Mouse (Mus musculus) hindbrain, embryonic 13.5 days (tissue): ENCODE measurements around the gene Tut4. TPM values are rescaled to one million over a fixed set of nuclear protein-coding genes. Genes with fewer than 3 reads are reported as not detected.

Experiments
- ATAC-seq: fragments of 200-750 bp; cut with Nextera tagmentation; 2 replicates; pipeline ENCODE4 v1.8.0; 2017; ENCODE audit warnings: moderate TSS enrichment; ENCODE audit not compliant: low FRiP score
- H3K27ac ChIP-seq: fragments of 300-500 bp; sonication (generic); 2 replicates; pipeline ENCODE4 v1.5.1; 2015; ENCODE audit warnings: inconsistent platforms, mild to moderate bottlenecking, moderate library complexity
- H3K27me3 ChIP-seq: fragments of 300-500 bp; sonication (generic); 2 replicates; pipeline ENCODE4 v1.6.1; 2015; ENCODE audit warnings: mild to moderate bottlenecking, inconsistent platforms
- H3K36me3 ChIP-seq: fragments of 300-500 bp; sonication (generic); 2 replicates; pipeline ENCODE4 v1.6.1; 2015; ENCODE audit warnings: mild to moderate bottlenecking, inconsistent platforms
- H3K4me1 ChIP-seq: fragments of 300-500 bp; sonication (generic); replicated peaks from 2 replicates; pipeline ENCODE4 v1.6.1; 2015; ENCODE audit warnings: inconsistent platforms
- H3K4me2 ChIP-seq: fragments of 300-500 bp; sonication (generic); 2 replicates; pipeline ENCODE4 v1.6.1; 2015; ENCODE audit warnings: inconsistent platforms, mild to moderate bottlenecking, moderate library complexity
- H3K4me3 ChIP-seq: fragments of 300-500 bp; sonication (generic); 2 replicates; pipeline ENCODE4 v1.5.1; 2015; ENCODE audit warnings: mild to moderate bottlenecking, inconsistent platforms
- H3K9ac ChIP-seq: fragments of 300-500 bp; sonication (generic); 2 replicates; pipeline ENCODE4 v1.6.1; 2015; ENCODE audit warnings: mild to moderate bottlenecking, inconsistent platforms
- H3K9me3 ChIP-seq: fragments of 300-500 bp; sonication (generic); 2 replicates; pipeline ENCODE4 v1.6.1; 2016; ENCODE audit warnings: inconsistent platforms
- WGBS: fragments of 180-500 bp; shearing (Covaris S2); methylation state at CpG from one replicate; pipeline ENCODE4 v1.1.7; 2015; 5-methylcytosine and 5-hydroxymethylcytosine counted together
- polyA plus RNA-seq: library from polyadenylated mRNA; unstranded; fragments of >200 nt; fragmentation: Nextera tagmentation; extraction: Ambion mirVana; gene quantifications from 2 replicates; pipeline ENCODE4 v1.2.1, GENCODE M21; 2015

The Tut4 gene
- polyA plus RNA-seq, 1 experiment from 2014 or later: 81.8 TPM

GRCm38 (mm10) chr4:108572644-108573043, 113.4 kb downstream of the Tut4 start:
- no peak overlapping the region for H3K9ac ChIP-seq
- peaks cover 64% of the 10 kb centered on the region for H3K36me3 ChIP-seq
- no peak overlapping the region for H3K4me3 ChIP-seq
- no peaks in the 10 kb centered on the region for H3K27me3 ChIP-seq
- no peak for ATAC-seq
- no peak overlapping the region for H3K27ac ChIP-seq
- no peaks in the 10 kb centered on the region for H3K9me3 ChIP-seq
- WGBS: 97% methylated on average over 3 of the region's 3 CpGs
- H3K4me2 ChIP-seq: no peak overlapping the region
- H3K4me1 ChIP-seq: peaks cover 6% of the 10 kb centered on the region

- ATAC-seq: peak; percentile 98
- peak within 1 kb of the TSS; percentile 82 for H3K27ac ChIP-seq
- WGBS: under 1% methylated on average over 64 of the region's 64 CpGs
- no peaks in the 10 kb centered on the region for H3K9me3 ChIP-seq
- peak within 1 kb of the TSS; percentile 81 for H3K4me3 ChIP-seq
- peaks cover 18% of the 10 kb centered on the region for H3K36me3 ChIP-seq
- peak within 1 kb of the TSS; percentile 86 for H3K4me2 ChIP-seq
- H3K9ac ChIP-seq: peak within 1 kb of the TSS; percentile 82
- H3K4me1 ChIP-seq: peaks cover 24% of the 10 kb centered on the region
- H3K27me3 ChIP-seq: no peaks in the 10 kb centered on the region
These were observed 119.9 kb downstream of the Tut4 start, which contains the start of the genes Prpf38a and Orc1 for GRCm38 (mm10) chr4:108578840-108579742. TSS of gene Prpf38a (minus strand) at chr4:108579336. TSS of gene Orc1 (plus strand) at chr4:108579423.

GRCm38 (mm10) chr4:108579743-108580411, 120.7 kb downstream of the Tut4 start:
- Histone ChIP-seq H3K27ac (no peak overlapping the region), H3K9ac (peak overlapping the region; percentile 72), H3K36me3 (peaks cover 13% of the 10 kb centered on the region), H3K27me3 (no peaks in the 10 kb centered on the region), H3K4me1 (peaks cover 24% of the 10 kb centered on the region), H3K9me3 (no peaks in the 10 kb centered on the region), H3K4me2 (peak overlapping the region; percentile 86), H3K4me3 (peak overlapping the region; percentile 81)
- ATAC-seq: no peak; the same call in 1 of the 2 replicates
- under 1% methylated on average over 16 of the region's 16 CpGs for WGBS

GRCm38 (mm10) chr4:108593376-108593775, 134.2 kb downstream of the Tut4 start:
- 95% methylated on average over 2 of the region's 2 CpGs for WGBS
- H3K4me1 ChIP-seq: no peaks in the 10 kb centered on the region
- ATAC-seq: no peak

GRCm38 (mm10) chr4:108595785-108596184, 136.6 kb downstream of the Tut4 start:
- Histone ChIP-seq H3K9me3 (no peaks in the 10 kb centered on the region), H3K27ac (no peak overlapping the region), H3K27me3 (no peaks in the 10 kb centered on the region), H3K4me3 (no peak overlapping the region), H3K4me2 (no peak overlapping the region), H3K9ac (no peak overlapping the region), H3K4me1 (no peaks in the 10 kb centered on the region), H3K36me3 (no peaks in the 10 kb centered on the region)
- no peak for ATAC-seq
- WGBS: 95% methylated on average over 1 of the region's 1 CpGs

More at GRCm38 (mm10) chr4:108593376-108593775, 134.2 kb downstream of the Tut4 start:
- Histone ChIP-seq H3K4me3 (no peak overlapping the region), H3K4me2 (no peak overlapping the region), H3K27me3 (no peaks in the 10 kb centered on the region), H3K9me3 (no peaks in the 10 kb centered on the region), H3K36me3 (no peaks in the 10 kb centered on the region), H3K9ac (no peak overlapping the region), H3K27ac (no peak overlapping the region)

GRCm38 (mm10) chr4:108598306-108598705, 139.1 kb downstream of the Tut4 start:
- Histone ChIP-seq H3K9me3 (no peaks in the 10 kb centered on the region), H3K36me3 (0 out of 2 replicates have a peak, but pooled peaks cover 1% of the 10 kb centered on the region), H3K27ac (no peak overlapping the region), H3K27me3 (no peaks in the 10 kb centered on the region), H3K4me3 (no peak overlapping the region), H3K4me2 (no peak overlapping the region), H3K4me1 (no peaks in the 10 kb centered on the region), H3K9ac (no peak overlapping the region)
- WGBS: 92% methylated on average over 4 of the region's 4 CpGs
- no peak for ATAC-seq

GRCm38 (mm10) chr4:108601870-108602269, 142.6 kb downstream of the Tut4 start:
- Histone ChIP-seq H3K4me1 (no peaks in the 10 kb centered on the region), H3K27ac (no peak overlapping the region), H3K9ac (no peak overlapping the region), H3K4me2 (no peak overlapping the region), H3K27me3 (no peaks in the 10 kb centered on the region), H3K4me3 (no peak overlapping the region), H3K9me3 (no peaks in the 10 kb centered on the region), H3K36me3 (peaks cover 18% of the 10 kb centered on the region)
- WGBS: 98% methylated on average over 7 of the region's 7 CpGs
- no peak for ATAC-seq

- H3K4me1 ChIP-seq: no peaks in the 10 kb centered on the region
- 97% methylated on average over 3 of the region's 3 CpGs for WGBS
- no peaks in the 10 kb centered on the region for H3K9me3 ChIP-seq
- no peak overlapping the region for H3K9ac ChIP-seq
- no peaks in the 10 kb centered on the region for H3K27me3 ChIP-seq
- H3K4me3 ChIP-seq: no peak overlapping the region
- no peak overlapping the region for H3K27ac ChIP-seq
- H3K36me3 ChIP-seq: peaks cover 16% of the 10 kb centered on the region
- H3K4me2 ChIP-seq: no peak overlapping the region
- no peak for ATAC-seq
These were observed 149.4 kb downstream of the Tut4 start for GRCm38 (mm10) chr4:108608651-108609050.

Other genes starting within 250 kb of the Tut4 start
- gene Zyg11a, start 241.4 kb upstream of the Tut4 start, polyA plus RNA-seq: not detected in 2 replicates
- 27.1 and 27.7 TPM in 2 replicates for gene Zyg11b, start 158.3 kb upstream of the Tut4 start, polyA plus RNA-seq
- 49.9 and 50.0 TPM in 2 replicates for gene Coa7, start 131.3 kb upstream of the Tut4 start, polyA plus RNA-seq
- 4.9 and 5.3 TPM in 2 replicates for gene Shisal2a, start 76.1 kb upstream of the Tut4 start, polyA plus RNA-seq
- 34.1 and 35.8 TPM in 2 replicates for gene Gpx7, start 52.5 kb upstream of the Tut4 start, polyA plus RNA-seq
- gene Prpf38a, start 119.9 kb downstream of the Tut4 start, polyA plus RNA-seq: 87.9 and 90.1 TPM in 2 replicates
- gene Orc1, start 120.0 kb downstream of the Tut4 start, polyA plus RNA-seq: 1.9 and 3.2 TPM in 2 replicates
- 16.2 and 20.1 TPM in 2 replicates for gene Cc2d1b, start 160.5 kb downstream of the Tut4 start, polyA plus RNA-seq